In genomic region chr3:50443421-50443916, GRCm38 (mm10) we compare ENCODE assay signal across 8 mouse cellular contexts. TPM values are rescaled to one million over a fixed set of nuclear protein-coding genes. Genes with fewer than 3 reads are reported as not detected.
DNase-seq lines count a peak whose midpoint lies in the region; ATAC-seq lines count a peak whose summit lies in the region.

Slc7a11 (minus strand) TSS chr3:50443614.

- DNase-seq in spleen, postnatal 36 days (ENCODE audit: low spot score in 2 of 2) = peak; percentile 3 to 11
- DNase-seq in spleen, postnatal 14 days (ENCODE audit: low spot score in 2 of 2) = no peak
- DNase-seq in c-Kit-positive CD71-positive TER-119-negative erythroid progenitor cells, embryonic 14.5 days (ENCODE audit: low read depth) = peak; percentile 6
- peak in 1 of 2 experiments; percentile 27 for DNase-seq in layer of hippocampus, postnatal 14 days (ENCODE audit: low spot score in 2 of 2)
- DNase-seq in lung, postnatal 14 days = peak; percentile 17
- peak; percentile 18 for DNase-seq in ovary, postnatal 36 days (ENCODE audit: low spot score)
- no peak for DNase-seq in frontal cortex, postnatal 25 days (ENCODE audit: low spot score in 2 of 2)

- H3K4me1 ChIP-seq in heart, embryonic 14.5 days (ENCODE audit: control insufficient read depth in 2 of 2, insufficient read depth in 2 of 2, low read length in 2 of 2) = peaks cover 0 to 3% of the 10 kb centered on the region in 2 experiments; a peak in 1 of 4 replicates

- peak within 1 kb of the TSS; percentile 82 for H3K4me2 ChIP-seq in heart, embryonic 14.5 days (ENCODE audit: low read length)

- 3% methylated on average over 11 of the region's 11 CpGs for WGBS in heart, embryonic 14.5 days

- no peaks in the 10 kb centered on the region for H3K27me3 ChIP-seq in heart, embryonic 14.5 days (ENCODE audit: control insufficient read depth, insufficient read depth, low read length)

- H3K9me3 ChIP-seq in heart, embryonic 14.5 days (ENCODE audit: control insufficient read depth, low read length) = no peaks in the 10 kb centered on the region

- no peak for ATAC-seq in heart, embryonic 14.5 days (ENCODE audit: insufficient number of reproducible peaks, insufficient read depth, low FRiP score, low read depth)

- H3K36me3 ChIP-seq in heart, embryonic 14.5 days (ENCODE audit: control insufficient read depth, insufficient read depth, low read length) = no peaks in the 10 kb centered on the region

- H3K27ac ChIP-seq in heart, embryonic 14.5 days (replicated peaks in 1 of 2; ENCODE audit: control insufficient read depth in 1 of 2, insufficient read depth in 1 of 2, low read depth in 2 of 2, low read length in 2 of 2) = no peak within 1 kb of the TSS

- peak within 1 kb of the TSS; percentile 31 to 40 for H3K4me3 ChIP-seq in heart, embryonic 14.5 days (ENCODE audit: control insufficient read depth in 1 of 2, insufficient read depth in 1 of 2, low read depth in 1 of 2, low read length in 2 of 2)

- peak within 1 kb of the TSS; percentile 61 for H3K9ac ChIP-seq in heart, embryonic 14.5 days (ENCODE audit: low read length)

RNA-seq across cellular contexts. Expression of gene Slc7a11, which starts in this region (rescaled TPM):
- polyA plus RNA-seq in heart, embryonic 14.5 days (2014; fragmentation: Nextera tagmentation; extraction: Ambion mirVana) = 0.16 and 0.19 TPM in 2 replicates
- total RNA-seq in layer of hippocampus, postnatal 14 days (2021) = 10 to 100 TPM; 20.3 to 21.4 TPM

Comparison
In these comparisons a context has a peak if more than half of its experiments do, and no peak if none do; other contexts are left out.
1. DNase-seq: peak in spleen, postnatal 36 days (2 of 2), c-Kit-positive CD71-positive TER-119-negative erythroid progenitor cells, embryonic 14.5 days (single experiment), lung, postnatal 14 days (single experiment) and ovary, postnatal 36 days (single experiment); none in spleen, postnatal 14 days (0 of 2) and frontal cortex, postnatal 25 days (0 of 2).